Mouse (Mus musculus) thymus, postnatal 14 days (tissue): ENCODE measurements around the gene Ncoa3.

Experiments
- DNase-seq: peaks from one replicate; pipeline ENCODE4 v3.0.0; 2021

Gene Ncoa3

GRCm38 (mm10) chr2:166080967-166081750 is 88.7 kb downstream of the Ncoa3 start:
- DNase-seq: no peak

- peak; percentile 77 for DNase-seq
These were observed 89.8 kb downstream of the Ncoa3 start for GRCm38 (mm10) chr2:166082193-166082592.

GRCm38 (mm10) chr2:166082661-166083060 is 90.2 kb downstream of the Ncoa3 start:
- DNase-seq: no peak

- DNase-seq: no peak
These were observed 91.2 kb downstream of the Ncoa3 start for GRCm38 (mm10) chr2:166083542-166084031.

- DNase-seq: no peak
These were observed 91.7 kb downstream of the Ncoa3 start for GRCm38 (mm10) chr2:166084111-166084510.

GRCm38 (mm10) chr2:166084964-166085363 is 92.5 kb downstream of the Ncoa3 start:
- DNase-seq: peak; percentile 54

GRCm38 (mm10) chr2:166085780-166086179 is 93.3 kb downstream of the Ncoa3 start:
- DNase-seq: no peak

- no peak for DNase-seq
These were observed 94.2 kb downstream of the Ncoa3 start for GRCm38 (mm10) chr2:166086457-166087233.

GRCm38 (mm10) chr2:166088991-166089390 is 96.6 kb downstream of the Ncoa3 start:
- DNase-seq: no peak

- no peak for DNase-seq
These were observed 97.7 kb downstream of the Ncoa3 start for GRCm38 (mm10) chr2:166090131-166090581.

- DNase-seq: no peak
These were observed 99.2 kb downstream of the Ncoa3 start for GRCm38 (mm10) chr2:166091599-166091998.

- DNase-seq: no peak
These were observed 100.0 kb downstream of the Ncoa3 start for GRCm38 (mm10) chr2:166092412-166092811.

- no peak for DNase-seq
These were observed 103.9 kb downstream of the Ncoa3 start for GRCm38 (mm10) chr2:166096300-166096699.

GRCm38 (mm10) chr2:166096834-166097233 is 104.4 kb downstream of the Ncoa3 start:
- no peak for DNase-seq

- DNase-seq: peak; percentile 45
These were observed 105.2 kb downstream of the Ncoa3 start for GRCm38 (mm10) chr2:166097443-166098291.

- no peak for DNase-seq
These were observed 106.0 kb downstream of the Ncoa3 start for GRCm38 (mm10) chr2:166098292-166098933.

- DNase-seq: no peak
These were observed 108.2 kb downstream of the Ncoa3 start for GRCm38 (mm10) chr2:166100309-166101262.

GRCm38 (mm10) chr2:166102893-166103292 is 110.5 kb downstream of the Ncoa3 start:
- DNase-seq: no peak

GRCm38 (mm10) chr2:166105911-166106310 is 113.5 kb downstream of the Ncoa3 start:
- no peak for DNase-seq

GRCm38 (mm10) chr2:166106631-166107030 is 114.2 kb downstream of the Ncoa3 start:
- no peak for DNase-seq

- no peak for DNase-seq
These were observed 115.5 kb downstream of the Ncoa3 start for GRCm38 (mm10) chr2:166107911-166108310.
